Mouse (Mus musculus) bone marrow macrophage, adult 2 months (primary cell): ENCODE data around the gene Evc.

Experiments
- CTCF ChIP-seq: IDR thresholded peaks from 2 replicates; pipeline ENCODE4 v1.5.1; 2012; ENCODE audit warnings: low read depth, mild to moderate bottlenecking, low read length, moderate library complexity
- POLR2A ChIP-seq: IDR thresholded peaks from 2 replicates; pipeline ENCODE4 v1.6.1; 2012; ENCODE audit warnings: mild to moderate bottlenecking, low read depth, low read length, borderline replicate concordance

DNA sequence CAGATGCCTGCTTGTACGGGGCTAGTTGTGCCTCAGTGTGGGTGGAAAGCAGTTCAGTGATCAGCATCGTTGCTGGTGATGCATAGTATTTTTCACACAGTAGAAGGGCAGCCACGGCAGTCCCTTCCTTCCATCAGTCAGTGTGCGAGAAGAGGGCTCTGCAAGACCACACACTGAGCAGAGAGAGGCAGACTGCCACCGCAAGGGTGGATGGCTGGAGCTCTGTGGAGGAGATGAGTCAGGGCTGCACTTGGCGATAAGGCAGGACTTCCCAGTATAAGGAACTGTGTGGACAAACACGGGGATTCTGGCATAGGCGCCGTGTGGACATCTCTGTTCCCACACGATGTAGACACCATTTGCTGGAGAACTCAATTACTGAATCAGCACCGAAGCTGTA lies 55.7 kb downstream of the Evc start:
- no peak for TF ChIP-seq POLR2A
- no peak for TF ChIP-seq CTCF
